Mouse (Mus musculus) R1 (cell line): ENCODE measurements at regions not wholly inside any gene's neighbourhood (a gene's known extent, or its start where the extent isn't known, plus 50 kb on each side); places are given as distances from the start of the nearest gene placed in this dataset.

Experiments used
- DNase-seq: peaks from one replicate; pipeline ENCODE4 v3.0.0-alpha.2; 2018; ENCODE audit warnings: low read depth, low spot score

- no peak for DNase-seq
Measured at GRCm38 (mm10) chr5:39050512-39050911, 173.9 kb upstream of the Clnk start.

- DNase-seq, result no peak
Measured at GRCm38 (mm10) chr5:39049141-39049540, 172.5 kb upstream of the Clnk start.

GRCm38 (mm10) chr5:39040467-39040866, 163.9 kb upstream of the Clnk start:
- DNase-seq, result no peak

- DNase-seq, result no peak
Measured at GRCm38 (mm10) chr5:39023241-39023640, 146.6 kb upstream of the Clnk start.

- DNase-seq, result no peak
Measured at GRCm38 (mm10) chr5:39000643-39001042, 124.0 kb upstream of the Clnk start.

GRCm38 (mm10) chr5:38999700-39000099, 123.1 kb upstream of the Clnk start:
- DNase-seq, result no peak

- no peak for DNase-seq
Measured at GRCm38 (mm10) chr5:38972397-38973159, 96.0 kb upstream of the Clnk start.

- DNase-seq, result no peak
Measured at GRCm38 (mm10) chr5:38970497-38970896, 93.9 kb upstream of the Clnk start.

GRCm38 (mm10) chr5:38967010-38967409, 90.4 kb upstream of the Clnk start:
- DNase-seq, result no peak

GRCm38 (mm10) chr5:38964445-38964844, 87.8 kb upstream of the Clnk start:
- no peak for DNase-seq

GRCm38 (mm10) chr5:38950520-38951288, 74.1 kb upstream of the Clnk start:
- no peak for DNase-seq

GRCm38 (mm10) chr5:38945903-38946686, 69.5 kb upstream of the Clnk start:
- no peak for DNase-seq

- DNase-seq, result no peak
Measured at GRCm38 (mm10) chr5:38932382-38933079, 55.9 kb upstream of the Clnk start.

GRCm38 (mm10) chr5:38927051-38927450, 50.4 kb upstream of the Clnk start:
- DNase-seq, result no peak
